Mouse (Mus musculus): Measurements from ENCODE around the gene Snrpd2. TPM values are rescaled to one million over a fixed set of nuclear protein-coding genes. Genes with fewer than 3 reads are reported as not detected.
"Not testable (repeated sequence)": the region's sequence is repeated elsewhere in the genome, so short reads cannot be mapped to it uniquely, and the experiment has no call there.

The Snrpd2 gene
- polyA plus RNA-seq, 1 experiment from 2014 or later, result 140 TPM

DNA sequence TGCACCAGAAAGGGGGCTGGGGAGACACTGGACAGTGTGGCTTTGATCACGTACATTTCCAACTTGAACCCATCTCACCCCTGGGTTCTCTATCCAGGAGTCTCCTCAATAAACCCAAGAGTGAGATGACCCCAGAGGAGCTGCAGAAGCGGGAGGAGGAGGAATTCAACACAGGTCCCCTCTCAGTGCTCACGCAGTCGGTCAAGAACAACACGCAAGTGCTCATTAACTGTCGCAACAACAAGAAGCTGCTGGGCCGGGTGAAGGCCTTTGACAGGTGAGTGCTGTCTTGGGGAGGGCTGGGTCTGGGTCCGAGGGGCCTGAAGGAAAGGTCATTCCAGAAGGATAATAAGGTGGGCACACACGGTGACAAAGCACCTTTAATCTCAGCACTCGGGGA lies 1.6 kb downstream of the Snrpd2 start:
- Histone ChIP-seq H3K4me1 (peaks cover 22% of the 10 kb centered on the region), H3K4me3 (peak overlapping the region; percentile 75), H3K36me3 (peaks cover 31% of the 10 kb centered on the region)
- ATAC-seq (ENCODE audit: borderline replicate concordance, extremely low read depth, low FRiP score, low TSS enrichment); H3K27ac ChIP-seq; H3K9ac ChIP-seq; H3K27me3 ChIP-seq; H3K4me2 ChIP-seq; H3K9me3 ChIP-seq: not testable (repeated sequence)
- WGBS, result 82% methylated on average over 10 of the region's 10 CpGs

DNA sequence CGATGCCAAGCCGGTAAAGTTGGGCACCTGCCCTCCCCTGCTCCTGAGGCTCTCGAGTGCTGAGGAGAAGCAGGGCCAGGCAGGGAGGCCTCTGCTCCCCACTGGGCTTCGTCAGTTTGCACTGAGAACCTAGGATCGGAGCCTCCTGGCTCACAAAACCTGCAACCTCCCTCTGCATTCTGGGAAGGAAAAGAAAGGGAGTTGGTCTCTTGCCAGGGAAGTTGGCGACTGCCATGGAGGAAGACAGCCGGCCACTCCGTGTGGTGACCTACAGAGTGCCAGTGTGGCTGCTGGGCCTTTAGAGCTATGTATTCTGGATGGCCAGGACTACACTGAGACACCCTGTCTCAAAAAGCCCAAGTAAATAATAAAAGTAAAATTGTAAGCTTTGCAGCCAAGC lies 5.3 kb downstream of the Snrpd2 start:
- no peak overlapping the region for H3K27ac ChIP-seq
- no peaks in the 10 kb centered on the region for H3K9me3 ChIP-seq
- no peak overlapping the region for H3K9ac ChIP-seq
- peaks cover 31% of the 10 kb centered on the region for H3K36me3 ChIP-seq
- 73% methylated on average over 8 of the region's 8 CpGs for WGBS
- no peak overlapping the region for H3K4me2 ChIP-seq
- peaks cover 17% of the 10 kb centered on the region for H3K4me1 ChIP-seq
- peaks cover 14% of the 10 kb centered on the region for H3K27me3 ChIP-seq
- no peak overlapping the region for H3K4me3 ChIP-seq
- no peak for ATAC-seq (ENCODE audit: borderline replicate concordance, extremely low read depth, low FRiP score, low TSS enrichment)

DNA sequence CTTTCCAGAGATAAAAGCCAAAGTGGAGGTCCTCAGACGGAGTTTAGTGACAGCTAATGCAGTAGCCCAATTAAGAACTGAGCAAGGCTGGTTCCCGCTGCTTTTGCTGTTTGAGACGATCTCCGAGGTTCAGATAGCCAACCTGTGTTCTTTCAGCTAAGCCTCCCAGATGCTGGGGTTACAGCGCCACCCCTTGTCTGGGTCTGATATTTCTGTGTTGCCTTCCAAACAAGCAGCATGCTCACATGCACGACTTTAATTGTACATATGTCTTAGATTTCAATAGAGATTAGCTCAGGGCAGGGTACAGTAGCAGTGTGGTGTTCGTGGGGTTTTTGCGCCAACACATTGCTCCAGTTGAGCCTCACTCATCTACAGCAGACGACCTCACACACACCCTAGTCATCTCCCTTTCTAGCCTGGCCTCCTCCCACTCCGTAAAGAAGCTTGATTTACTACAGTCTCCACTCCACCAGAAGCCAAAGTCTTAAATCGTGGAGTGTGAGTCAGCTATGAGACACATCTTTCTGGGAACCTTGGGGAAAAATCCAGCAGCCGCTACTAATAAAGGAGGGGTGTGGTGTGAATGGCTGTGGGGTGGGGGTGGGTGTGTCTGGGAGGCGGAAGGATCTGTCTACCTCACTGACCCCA lies 6.4 kb downstream of the Snrpd2 start:
- no peak overlapping the region for H3K4me3 ChIP-seq
- H3K9me3 ChIP-seq, result no peaks in the 10 kb centered on the region
- H3K27ac ChIP-seq, result no peak overlapping the region
- no peak for ATAC-seq (ENCODE audit: borderline replicate concordance, extremely low read depth, low FRiP score, low TSS enrichment)
- H3K9ac ChIP-seq, result no peak overlapping the region
- peaks cover 31% of the 10 kb centered on the region for H3K36me3 ChIP-seq
- WGBS, result 55% methylated on average over 13 of the region's 13 CpGs
- H3K4me1 ChIP-seq, result peaks cover 17% of the 10 kb centered on the region
- H3K27me3 ChIP-seq, result peaks cover 25% of the 10 kb centered on the region
- H3K4me2 ChIP-seq, result no peak overlapping the region

DNA sequence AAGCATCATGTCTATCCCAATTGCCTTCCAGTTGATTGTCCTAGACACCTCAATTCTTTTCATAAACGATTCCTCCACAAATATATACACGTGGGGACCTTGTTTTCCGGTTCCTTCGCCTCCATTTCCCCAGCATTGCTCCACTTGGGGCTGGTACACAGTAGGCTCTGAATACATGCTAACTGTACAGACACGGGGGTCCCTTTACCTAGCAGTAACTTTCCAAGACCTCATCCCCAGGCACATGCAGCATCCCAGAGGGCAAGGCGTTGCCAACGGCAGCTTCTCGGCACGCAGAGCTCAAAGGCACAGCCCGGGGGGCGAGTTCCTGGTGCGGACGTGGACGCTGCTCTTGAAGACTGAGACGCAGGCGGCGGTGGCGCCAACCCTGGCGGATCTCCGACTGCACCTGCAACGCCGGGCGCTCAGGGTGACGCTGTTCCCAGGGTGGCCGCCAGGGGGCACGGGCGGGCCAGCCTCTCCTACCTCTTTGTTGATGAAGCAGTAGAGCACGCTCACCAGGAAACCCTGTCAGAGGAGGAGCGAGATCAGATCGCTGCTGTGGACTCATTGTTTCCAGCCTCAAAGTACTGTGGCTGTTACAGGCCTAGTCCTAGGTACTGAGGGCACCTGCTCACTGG lies 7.8 kb downstream of the Snrpd2 start:
- no peak overlapping the region for H3K27ac ChIP-seq
- 4% methylated on average over 30 of the region's 30 CpGs for WGBS
- no peak overlapping the region for H3K9ac ChIP-seq

DNA sequence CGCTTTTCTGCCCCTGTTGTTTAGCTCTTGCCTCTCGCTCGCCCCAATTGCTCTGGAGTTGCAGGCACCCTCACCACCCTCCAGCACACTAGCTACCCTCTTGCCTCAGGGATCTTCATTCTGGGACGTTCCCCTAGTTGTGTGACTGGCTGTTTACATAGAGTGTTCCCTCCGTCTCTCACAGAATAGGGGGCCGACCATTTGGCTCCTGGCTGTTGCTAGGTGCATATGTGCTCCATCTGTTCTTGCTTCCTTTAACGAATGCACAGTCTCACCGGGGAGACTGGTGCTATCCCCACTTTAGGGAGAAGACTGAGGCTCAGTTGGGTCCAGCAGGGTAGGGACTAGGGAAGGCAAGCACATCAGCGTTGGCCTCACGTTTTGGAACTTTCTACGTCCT lies 9.1 kb downstream of the Snrpd2 start:
- no peak overlapping the region for H3K9ac ChIP-seq
- ATAC-seq (ENCODE audit: borderline replicate concordance, extremely low read depth, low FRiP score, low TSS enrichment), result no peak
- H3K4me1 ChIP-seq, result peaks cover 19% of the 10 kb centered on the region
- 53% methylated on average over 11 of the region's 11 CpGs for WGBS
- peaks cover 31% of the 10 kb centered on the region for H3K27me3 ChIP-seq
- no peak overlapping the region for H3K27ac ChIP-seq
- peaks cover 11% of the 10 kb centered on the region for H3K36me3 ChIP-seq
- H3K9me3 ChIP-seq, result no peaks in the 10 kb centered on the region
- no peak overlapping the region for H3K4me3 ChIP-seq
- H3K4me2 ChIP-seq, result no peak overlapping the region

More for the DNA sequence above, 7.8 kb downstream of the Snrpd2 start:
- Histone ChIP-seq H3K4me2 (peak overlapping the region; percentile 41), H3K36me3 (peaks cover 23% of the 10 kb centered on the region), H3K27me3 (peaks cover 26% of the 10 kb centered on the region), H3K9me3 (no peaks in the 10 kb centered on the region), H3K4me3 (0 out of 2 replicates have a peak overlapping the region, but pooled peaks have one; percentile 1), H3K4me1 (peaks cover 16% of the 10 kb centered on the region)
- peak; percentile 61; the same call in 1 of the 2 replicates for ATAC-seq (ENCODE audit: borderline replicate concordance, extremely low read depth, low FRiP score, low TSS enrichment)

DNA sequence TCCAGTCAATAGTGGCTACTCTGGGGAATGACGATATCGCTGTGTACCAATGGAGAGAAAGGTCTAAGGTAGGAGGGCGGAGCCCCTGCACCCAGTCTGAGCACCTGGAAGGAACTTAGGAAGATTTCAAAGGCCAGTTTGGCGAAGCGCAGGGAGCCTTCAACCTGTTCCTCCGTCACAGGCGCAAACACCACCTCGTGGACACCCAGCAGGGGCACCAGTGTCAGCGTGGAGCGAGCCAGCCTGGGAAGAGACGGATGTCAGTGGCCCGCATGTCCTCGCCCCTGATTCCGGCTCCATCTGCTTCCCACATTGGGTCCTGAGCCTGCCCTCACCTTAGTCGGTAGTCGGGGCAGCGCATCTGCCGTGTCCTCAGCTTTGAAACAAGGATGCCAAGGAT lies 9.9 kb downstream of the Snrpd2 start:
- no peak overlapping the region for H3K27ac ChIP-seq
- H3K4me3 ChIP-seq, result 0 out of 2 replicates have a peak overlapping the region, but pooled peaks have one; percentile 43
- H3K4me2 ChIP-seq, result peak overlapping the region; percentile 84
- no peak overlapping the region for H3K9ac ChIP-seq
- no peaks in the 10 kb centered on the region for H3K9me3 ChIP-seq
- no peak for ATAC-seq (ENCODE audit: borderline replicate concordance, extremely low read depth, low FRiP score, low TSS enrichment)
- peaks cover 27% of the 10 kb centered on the region for H3K4me1 ChIP-seq
- 0 out of 2 replicates have a peak, but pooled peaks cover 4% of the 10 kb centered on the region for H3K36me3 ChIP-seq
- WGBS, result 9% methylated on average over 18 of the region's 18 CpGs
- peaks cover 36% of the 10 kb centered on the region for H3K27me3 ChIP-seq

DNA sequence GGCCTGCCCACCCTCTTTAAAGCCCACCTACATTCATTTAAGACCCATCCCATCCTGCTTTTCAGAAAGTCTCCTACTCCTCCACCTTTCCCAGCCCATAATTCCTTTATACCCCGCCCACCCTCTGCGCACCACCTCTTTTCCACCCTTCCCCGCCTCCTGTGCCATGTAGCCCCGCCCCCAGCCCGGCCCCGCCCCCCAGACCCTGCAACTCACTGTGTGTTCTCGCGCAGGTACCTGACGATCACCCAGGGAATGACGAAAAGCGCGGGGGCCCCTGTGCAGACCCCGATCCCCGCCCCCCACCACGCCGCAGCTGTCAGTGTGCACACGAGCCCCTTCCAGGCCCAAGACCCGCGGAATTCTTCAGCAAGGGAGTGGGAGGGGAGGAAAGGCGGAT lies 10.6 kb downstream of the Snrpd2 start:
- peaks cover 43% of the 10 kb centered on the region for H3K27me3 ChIP-seq
- peak; percentile 41 for ATAC-seq (ENCODE audit: borderline replicate concordance, extremely low read depth, low FRiP score, low TSS enrichment)
- peak overlapping the region; percentile 33 for H3K9ac ChIP-seq
- no peaks in the 10 kb centered on the region for H3K9me3 ChIP-seq
- no peak overlapping the region for H3K27ac ChIP-seq
- under 1% methylated on average over 20 of the region's 20 CpGs for WGBS
- H3K4me3 ChIP-seq, result peak overlapping the region; percentile 43
- peaks cover 34% of the 10 kb centered on the region for H3K4me1 ChIP-seq
- peak overlapping the region; percentile 84 for H3K4me2 ChIP-seq
- no peaks in the 10 kb centered on the region for H3K36me3 ChIP-seq

DNA sequence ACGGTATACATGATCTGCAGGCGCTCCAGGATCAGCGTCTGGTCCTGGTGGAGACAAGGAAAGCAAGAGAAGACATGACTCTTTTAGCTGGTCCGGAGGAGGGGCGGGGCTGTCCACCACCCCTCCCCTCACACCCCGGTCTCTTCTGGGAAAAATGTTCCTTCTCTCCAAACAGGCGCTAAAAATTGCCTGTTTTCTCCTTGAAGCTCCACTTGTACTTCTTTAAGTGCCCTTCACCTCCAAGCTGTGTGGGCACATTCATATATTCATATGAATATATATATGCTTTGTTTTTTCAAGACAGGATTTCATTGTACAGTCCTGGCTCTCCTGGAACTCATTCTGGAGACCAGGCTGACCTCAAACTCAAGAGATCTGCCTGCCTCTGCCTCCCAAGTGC lies 13.4 kb downstream of the Snrpd2 start:
- Histone ChIP-seq H3K27ac (no peak overlapping the region), H3K27me3 (peaks cover 50% of the 10 kb centered on the region), H3K4me2 (no peak overlapping the region), H3K4me3 (no peak overlapping the region), H3K4me1 (peaks cover 39% of the 10 kb centered on the region), H3K9me3 (no peaks in the 10 kb centered on the region), H3K9ac (no peak overlapping the region), H3K36me3 (no peaks in the 10 kb centered on the region)
- no peak for ATAC-seq (ENCODE audit: borderline replicate concordance, extremely low read depth, low FRiP score, low TSS enrichment)
- WGBS, result 67% methylated on average over 7 of the region's 7 CpGs

DNA sequence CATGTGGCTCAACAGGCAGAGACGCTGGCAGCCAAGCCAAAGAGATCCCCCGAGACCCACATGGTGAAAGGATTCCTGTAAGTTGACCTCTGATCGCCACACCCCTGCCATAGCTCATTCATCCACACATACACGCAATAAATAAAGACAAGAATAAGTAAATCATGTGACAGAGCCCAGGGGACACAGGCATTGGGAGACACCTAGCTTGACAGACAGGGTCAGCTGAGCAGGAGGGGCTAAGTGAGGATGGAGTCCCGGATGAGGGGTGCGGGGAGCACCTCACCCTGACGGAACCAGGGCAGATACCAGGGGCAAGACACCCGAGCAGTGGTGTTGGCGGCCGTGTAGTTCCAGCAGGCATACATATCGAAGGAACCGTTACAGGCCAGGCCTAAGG lies 14.2 kb downstream of the Snrpd2 start:
- H3K36me3 ChIP-seq, result no peaks in the 10 kb centered on the region
- H3K27me3 ChIP-seq, result peaks cover 46% of the 10 kb centered on the region
- no peak overlapping the region for H3K4me3 ChIP-seq
- H3K4me2 ChIP-seq, result peak overlapping the region; percentile 37
- peaks cover 39% of the 10 kb centered on the region for H3K4me1 ChIP-seq
- 19% methylated on average over 12 of the region's 12 CpGs for WGBS
- no peak overlapping the region for H3K9ac ChIP-seq
- H3K27ac ChIP-seq, result no peak overlapping the region
- ATAC-seq (ENCODE audit: borderline replicate concordance, extremely low read depth, low FRiP score, low TSS enrichment), result no peak
- H3K9me3 ChIP-seq, result no peaks in the 10 kb centered on the region

DNA sequence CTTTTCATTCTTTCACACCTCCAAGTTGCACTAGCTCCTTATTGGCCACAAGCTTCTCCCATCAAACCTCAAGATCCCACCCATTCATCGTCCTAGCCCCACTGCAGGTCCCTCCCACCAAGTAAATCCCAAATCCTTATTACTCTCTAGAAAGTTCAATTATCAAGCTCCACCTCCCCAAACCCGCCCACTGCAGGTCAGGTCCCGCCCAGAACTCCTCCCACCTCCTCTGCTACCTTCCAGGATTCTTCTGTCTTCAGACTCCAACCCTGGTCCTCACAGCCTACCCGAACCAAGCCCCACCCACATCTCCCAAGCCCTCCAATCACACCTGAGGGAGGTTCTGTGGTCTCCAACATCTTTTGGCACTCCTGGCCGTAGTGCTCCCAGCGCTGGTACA lies 14.7 kb downstream of the Snrpd2 start:
- Histone ChIP-seq H3K36me3 (no peaks in the 10 kb centered on the region), H3K4me2 (peak overlapping the region; percentile 37), H3K4me1 (peaks cover 39% of the 10 kb centered on the region), H3K27me3 (peaks cover 42% of the 10 kb centered on the region), H3K9ac (no peak overlapping the region), H3K9me3 (no peaks in the 10 kb centered on the region), H3K27ac (no peak overlapping the region), H3K4me3 (no peak overlapping the region)
- peak; percentile 37; the same call in 1 of the 2 replicates for ATAC-seq (ENCODE audit: borderline replicate concordance, extremely low read depth, low FRiP score, low TSS enrichment)
- WGBS, result under 1% methylated on average over 6 of the region's 6 CpGs

DNA sequence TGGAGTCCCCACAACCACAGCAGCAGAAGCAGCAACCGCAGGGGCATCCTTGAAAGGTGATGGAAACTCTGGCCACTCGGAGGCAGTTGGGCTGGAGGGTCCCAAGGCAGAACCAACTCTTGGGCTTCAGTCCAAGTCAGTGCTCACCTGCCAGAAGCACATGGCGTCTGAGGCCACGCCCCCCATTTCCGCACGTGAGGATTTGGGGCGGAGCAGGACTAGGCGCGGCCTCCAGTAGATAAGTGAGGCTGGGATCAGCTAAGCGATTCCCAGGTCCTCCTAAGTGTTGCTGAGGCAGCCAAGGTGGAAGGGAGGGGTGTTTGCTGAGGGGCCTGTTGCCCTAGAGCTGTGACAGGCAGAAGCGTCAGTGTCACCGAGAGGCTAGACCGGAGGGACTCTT lies 15.5 kb downstream of the Snrpd2 start:
- WGBS, result 3% methylated on average over 13 of the region's 13 CpGs
- no peak overlapping the region for H3K9ac ChIP-seq

More for the DNA sequence above, 15.5 kb downstream of the Snrpd2 start:
- Histone ChIP-seq H3K27ac (no peak overlapping the region), H3K27me3 (peaks cover 34% of the 10 kb centered on the region), H3K9me3 (no peaks in the 10 kb centered on the region), H3K4me3 (no peak overlapping the region), H3K4me2 (peak overlapping the region; percentile 37), H3K4me1 (peaks cover 38% of the 10 kb centered on the region), H3K36me3 (no peaks in the 10 kb centered on the region)
- no peak for ATAC-seq (ENCODE audit: borderline replicate concordance, extremely low read depth, low FRiP score, low TSS enrichment)
